Mouse (Mus musculus) G1E-ER4 (cell line): ENCODE measurements around the gene Rapgef2. TPM values are rescaled to one million over a fixed set of nuclear protein-coding genes. Genes with fewer than 3 reads are reported as not detected.

Experiments used
- GATA1 ChIP-seq: IDR thresholded peaks from one replicate; pipeline ENCODE4 v1.8.0; 2012; ENCODE audit warnings: low read length, inconsistent platforms
- polyA plus RNA-seq: library from polyadenylated mRNA; stranded (reverse); fragments of >175 nt; gene quantifications from 2 replicates; pipeline ENCODE4 v1.2.3, GENCODE M21; 2012

Rapgef2 gene
- polyA plus RNA-seq, 1 experiment, result 0.90 TPM

DNA sequence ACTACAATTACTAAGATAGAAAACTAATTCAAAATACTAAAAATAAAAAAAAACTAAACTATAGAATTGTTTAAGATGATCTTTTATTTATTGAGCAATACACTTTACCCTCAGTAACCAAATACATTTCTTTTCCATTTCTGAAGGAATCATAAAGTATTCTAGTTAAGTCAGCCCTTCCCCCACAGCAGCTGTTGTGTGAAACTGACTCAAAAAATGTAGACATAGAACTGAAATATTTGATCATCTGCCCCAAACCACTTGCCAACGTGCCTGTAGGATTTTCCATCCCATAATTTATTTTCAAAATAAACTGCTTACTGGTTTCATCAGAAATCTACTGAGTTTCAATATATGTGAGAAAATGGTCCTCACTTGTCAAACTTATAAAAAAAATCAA, 36.4 kb downstream of the Rapgef2 start:
- no peak for TF ChIP-seq GATA1

DNA sequence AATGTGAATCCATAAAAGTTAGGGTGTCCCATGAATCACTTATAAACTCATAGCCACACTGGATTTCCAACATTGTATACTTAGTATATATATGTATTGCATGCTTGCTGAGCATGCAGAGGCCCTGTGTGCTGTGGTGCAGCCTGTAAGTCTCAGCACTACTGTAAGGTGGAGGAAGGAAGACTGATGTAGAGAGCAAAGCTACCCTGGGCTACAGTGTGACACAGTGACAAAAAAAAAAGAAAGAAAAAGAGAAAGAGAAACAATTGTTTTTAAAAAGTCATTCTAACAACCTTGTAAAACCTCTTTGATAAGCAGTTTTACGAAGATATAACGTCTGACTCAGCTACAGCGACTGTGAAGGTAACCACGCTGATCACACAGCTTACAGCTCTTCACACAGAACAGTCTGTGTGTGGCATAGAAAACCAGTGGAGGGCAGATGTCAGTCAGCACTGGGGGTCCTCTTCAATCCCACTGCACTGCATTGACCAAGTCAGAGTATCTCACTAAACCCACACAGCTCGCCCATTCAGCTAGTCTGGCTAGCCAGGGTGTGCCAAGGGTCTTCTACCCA, 37.6 kb downstream of the Rapgef2 start:
- TF ChIP-seq GATA1, result no peak

GRCm38 (mm10) chr3:79248208-79248607, 38.1 kb downstream of the Rapgef2 start:
- TF ChIP-seq GATA1, result no peak

DNA sequence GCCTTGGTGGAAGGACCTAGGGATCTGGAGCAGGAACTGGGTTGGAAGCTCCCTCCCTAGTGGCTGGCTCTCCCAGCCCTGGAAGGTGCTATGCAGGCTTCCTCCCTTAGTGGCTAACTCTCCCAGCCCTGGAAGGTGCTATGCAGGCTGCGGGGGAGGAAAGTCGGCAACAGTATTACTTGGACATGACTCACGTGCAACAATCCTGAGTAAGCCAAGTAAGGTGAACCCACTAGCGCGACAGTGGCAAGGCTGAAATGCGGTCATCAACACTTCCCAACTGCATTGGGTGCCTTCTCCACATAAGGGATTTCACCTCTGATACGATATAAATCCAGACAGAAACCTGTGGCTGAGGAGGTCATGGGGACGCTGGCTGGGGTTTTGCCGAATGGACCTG, 42.0 kb downstream of the Rapgef2 start:
- TF ChIP-seq GATA1, result no peak

DNA sequence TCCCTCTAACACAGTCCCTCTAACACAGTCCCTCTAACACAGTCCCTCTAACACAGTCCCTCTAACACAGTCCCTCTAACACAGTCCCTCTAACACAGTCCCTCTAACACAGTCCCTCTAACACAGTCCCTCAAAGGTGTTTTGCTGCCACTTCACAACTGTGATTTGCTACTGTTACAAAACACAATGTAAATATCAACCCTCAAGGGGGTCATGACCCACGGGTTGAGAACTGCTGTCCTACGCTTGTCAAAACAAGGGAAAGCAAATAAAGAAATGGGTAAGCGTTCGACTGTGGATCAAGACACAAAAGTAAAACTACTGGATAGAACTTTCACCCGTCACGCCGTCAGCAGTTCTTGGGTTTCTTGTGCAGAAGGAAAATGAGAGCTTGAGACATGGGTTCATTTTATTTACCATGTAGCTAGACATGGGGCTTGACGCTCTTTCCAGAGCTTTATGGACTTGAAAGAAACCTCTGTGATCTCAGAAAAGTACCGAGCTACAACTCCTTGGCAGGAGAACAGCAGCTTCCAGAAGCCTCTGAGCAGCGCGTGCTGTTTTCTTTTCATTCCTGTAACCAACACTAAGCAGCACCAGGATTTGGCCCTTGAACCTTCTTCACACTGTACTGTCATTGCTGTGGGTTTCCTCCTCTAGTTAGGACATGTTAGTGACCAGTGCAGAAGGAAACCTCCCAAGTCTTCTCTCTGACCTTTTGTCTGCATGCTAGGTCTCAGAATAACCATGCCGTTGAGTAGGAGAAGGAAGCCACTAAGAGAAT, 43.2 kb downstream of the Rapgef2 start:
- TF ChIP-seq GATA1, result no peak

GRCm38 (mm10) chr3:79242298-79242697, 44.0 kb downstream of the Rapgef2 start:
- TF ChIP-seq GATA1, result no peak

GRCm38 (mm10) chr3:79239066-79239462, 47.3 kb downstream of the Rapgef2 start:
- no peak for TF ChIP-seq GATA1

DNA sequence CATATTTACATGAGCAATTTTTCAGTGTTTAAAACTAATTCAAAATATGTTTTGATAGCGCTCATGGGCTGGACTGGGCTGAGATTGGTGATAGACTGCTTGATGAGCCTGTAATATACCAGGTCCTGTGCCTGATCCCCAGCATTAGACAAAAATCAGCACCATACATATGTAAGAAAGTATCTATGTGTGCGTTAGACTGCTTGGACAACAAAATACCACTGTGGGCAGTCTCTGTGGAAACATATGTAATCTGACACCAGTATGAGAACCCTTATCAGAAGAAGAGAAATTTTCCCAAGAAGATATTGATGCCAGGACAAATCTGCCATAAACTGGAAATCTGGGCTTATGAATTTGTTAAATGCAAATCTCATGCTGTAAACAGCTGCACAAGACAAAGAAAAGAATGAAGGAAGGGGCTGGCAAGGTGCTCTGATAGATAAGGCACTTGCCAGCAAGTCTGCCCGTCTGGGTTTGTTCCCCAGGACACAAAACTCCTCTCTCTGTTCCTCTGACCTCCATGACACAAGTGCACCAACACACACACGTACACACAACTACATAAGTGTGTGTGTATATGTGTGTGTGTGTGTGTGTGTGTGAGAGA, 47.8 kb downstream of the Rapgef2 start:
- TF ChIP-seq GATA1, result peak; percentile 63

GRCm38 (mm10) chr3:79237619-79238342, 48.5 kb downstream of the Rapgef2 start:
- no peak for TF ChIP-seq GATA1

DNA sequence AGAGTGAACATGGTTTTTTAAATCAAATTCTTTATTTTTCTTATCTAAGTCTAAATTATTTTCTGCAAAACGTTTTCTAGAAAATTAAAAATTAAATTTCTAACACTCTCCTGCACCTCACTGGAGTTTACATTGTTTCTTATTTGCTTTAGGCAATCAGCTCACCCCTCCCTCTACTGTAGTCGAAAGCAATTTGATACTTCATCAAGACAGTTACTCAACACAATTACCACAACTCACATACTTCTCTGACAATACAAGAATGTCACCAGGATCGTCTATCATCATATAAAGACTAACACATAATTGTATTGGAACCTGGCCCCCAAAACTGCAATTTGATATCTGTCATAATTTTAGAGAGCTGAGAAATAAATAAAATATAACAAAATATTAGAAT, 51.8 kb downstream of the Rapgef2 start:
- TF ChIP-seq GATA1, result no peak

DNA sequence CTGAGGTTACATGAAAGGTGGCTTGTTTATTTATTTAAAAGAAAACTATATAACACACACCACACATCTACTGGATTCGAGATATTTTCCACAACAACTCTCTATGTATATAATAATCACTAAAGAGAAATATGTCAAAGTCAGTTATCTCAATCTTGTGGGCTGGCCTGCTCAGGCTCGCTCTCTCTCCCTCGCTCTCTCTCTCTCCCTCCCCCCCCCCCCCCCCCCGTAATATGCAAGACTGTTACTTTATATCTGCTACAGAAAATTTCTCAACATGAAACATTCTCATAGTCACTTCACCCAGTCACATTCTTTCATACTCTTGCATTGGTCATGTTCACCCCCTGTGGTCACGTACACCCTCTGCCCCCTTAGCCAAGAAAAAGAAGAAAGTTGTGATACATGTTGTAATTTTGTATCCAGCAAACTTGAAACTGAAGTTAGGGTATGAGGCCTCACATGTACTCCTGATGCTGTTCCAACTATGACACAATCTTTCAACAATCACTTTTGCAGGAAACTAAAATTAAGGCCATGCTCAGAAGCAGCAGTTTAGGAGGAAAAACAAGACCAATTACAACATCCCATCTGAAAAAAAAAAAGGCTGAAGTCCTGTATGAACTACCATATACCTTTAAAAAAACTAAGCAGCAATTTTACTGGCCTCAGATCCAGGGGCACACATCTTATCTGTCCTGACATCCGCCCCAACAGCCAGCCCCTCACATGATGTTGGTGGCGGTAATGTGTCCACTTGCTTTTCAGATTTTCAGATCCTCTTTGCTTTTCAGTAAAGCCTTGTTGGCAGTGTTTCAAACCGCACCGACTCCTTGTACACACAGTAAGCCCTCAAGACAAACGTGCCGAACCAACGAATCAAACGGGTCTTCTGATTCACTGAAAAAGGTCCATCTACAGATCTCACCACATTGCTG, 52.6 kb downstream of the Rapgef2 start:
- no peak for TF ChIP-seq GATA1

GRCm38 (mm10) chr3:79230718-79231117, 55.6 kb downstream of the Rapgef2 start:
- no peak for TF ChIP-seq GATA1

DNA sequence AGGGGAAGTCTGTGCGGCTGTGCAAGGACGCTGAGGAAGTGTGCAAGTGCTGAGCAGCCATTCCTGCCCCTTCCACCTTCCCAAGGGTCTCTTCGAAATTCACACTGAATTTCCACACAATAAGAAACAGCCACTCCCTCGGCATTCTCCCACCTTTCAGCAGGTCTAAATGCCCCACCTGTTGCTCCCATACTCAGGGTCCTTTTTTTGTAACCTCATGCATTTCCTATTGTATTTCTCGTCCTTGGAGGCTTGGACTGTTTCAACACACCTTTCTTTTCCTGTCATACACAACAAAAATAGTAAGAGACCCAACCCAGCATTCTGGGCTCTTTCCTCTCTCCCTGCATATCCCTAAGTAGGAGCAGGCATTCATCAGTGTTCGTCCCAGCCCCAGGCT, 56.8 kb downstream of the Rapgef2 start:
- TF ChIP-seq GATA1, result no peak

DNA sequence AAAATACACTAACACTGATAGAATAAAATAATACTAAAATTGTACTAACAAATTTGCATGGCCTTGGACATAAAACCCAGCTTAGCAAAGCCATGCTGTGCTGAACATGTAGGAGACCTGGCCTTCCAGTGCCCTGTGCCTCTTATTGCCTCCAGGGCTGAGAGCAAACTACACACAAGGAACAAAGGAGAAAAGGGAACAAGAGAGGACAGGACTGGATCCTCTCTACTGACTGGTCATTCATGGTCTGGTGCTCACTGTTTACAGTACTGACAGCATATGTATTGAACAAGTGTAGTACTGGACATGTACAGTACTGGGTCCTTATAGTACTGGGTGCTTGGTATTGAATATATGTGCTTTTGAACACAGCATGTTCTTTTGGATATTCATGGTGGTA, 58.0 kb downstream of the Rapgef2 start:
- no peak for TF ChIP-seq GATA1
